Mouse (Mus musculus) thymus, postnatal 4 days (tissue): ENCODE measurements at regions not wholly inside any gene's neighbourhood (a gene's known extent, or its start where the extent isn't known, plus 50 kb on each side); places are given as distances from the start of the nearest gene placed in this dataset.

Source experiments
- DNase-seq: peaks from one replicate; pipeline ENCODE4 v3.0.0; 2021

DNA sequence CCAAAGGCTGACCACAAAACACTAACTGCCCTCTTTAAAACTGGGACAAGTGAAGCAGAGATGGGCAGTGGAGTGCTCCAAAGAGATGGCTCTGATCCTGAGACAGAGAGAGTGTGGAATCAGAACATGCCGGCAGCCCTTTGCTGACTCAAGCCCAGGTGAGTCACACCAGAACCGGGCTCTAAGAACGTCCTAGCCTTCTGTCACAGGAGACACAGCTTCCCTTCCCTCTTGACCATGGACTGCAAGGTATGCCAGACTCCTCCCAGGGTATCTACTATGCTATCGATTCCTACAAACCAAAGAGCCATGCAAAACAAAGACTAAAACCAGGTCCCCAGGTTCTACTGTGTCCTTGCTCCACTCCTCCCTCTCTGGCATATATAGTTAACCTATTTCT is 98.0 kb downstream of the Dhx15 start:
- no peak for DNase-seq

DNA sequence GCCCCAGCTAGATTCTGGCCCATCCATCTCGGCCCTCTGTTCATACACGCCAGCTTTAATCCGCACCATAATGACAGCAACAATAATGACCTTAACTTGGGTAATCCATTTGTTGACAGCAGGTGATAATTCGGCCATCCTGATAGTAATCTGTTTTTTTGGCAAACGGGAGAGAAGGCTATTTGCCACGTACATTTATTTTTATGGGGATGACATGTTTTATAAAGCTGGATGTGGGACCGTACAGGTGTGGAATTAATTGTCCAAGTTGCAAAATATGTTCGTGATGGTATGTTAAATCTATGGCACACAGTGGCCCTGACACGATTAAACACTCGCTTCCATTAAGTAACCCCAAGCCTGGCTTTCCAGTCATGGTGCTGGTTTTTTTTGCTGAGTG is 102.2 kb downstream of the Dhx15 start:
- no peak for DNase-seq

DNA sequence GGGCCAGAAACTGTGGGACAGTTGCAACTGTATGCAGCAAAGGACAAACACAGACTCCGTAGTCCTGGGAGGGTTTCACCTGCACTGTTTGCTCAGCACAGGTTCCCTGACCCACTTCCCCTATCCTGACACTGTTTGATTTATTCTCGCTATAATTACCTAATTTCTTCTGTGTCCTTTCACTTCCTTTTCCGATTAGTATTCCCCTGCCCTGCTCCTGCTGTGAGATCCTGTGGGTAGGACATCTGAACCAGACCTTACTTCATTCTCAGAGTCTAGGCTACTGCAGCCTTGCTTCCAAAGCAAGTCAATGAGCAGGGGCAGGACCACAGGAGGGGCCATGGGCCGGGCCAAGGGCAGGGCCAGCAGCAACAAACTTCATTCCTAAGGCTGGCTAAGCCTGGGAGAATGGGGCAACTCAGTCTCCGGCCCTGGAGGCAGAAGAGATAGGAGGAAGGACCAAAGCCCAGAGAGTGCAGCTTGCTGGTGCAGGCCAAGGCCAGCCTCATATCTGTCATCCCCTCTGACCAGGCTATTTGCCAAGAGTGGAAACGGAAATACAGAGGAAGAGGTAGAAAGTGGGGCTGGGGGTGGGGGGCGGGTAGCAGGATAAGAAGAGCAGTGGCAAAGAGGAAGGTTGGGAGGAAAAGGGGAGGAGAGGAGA is 103.4 kb downstream of the Dhx15 start:
- no peak for DNase-seq

DNA sequence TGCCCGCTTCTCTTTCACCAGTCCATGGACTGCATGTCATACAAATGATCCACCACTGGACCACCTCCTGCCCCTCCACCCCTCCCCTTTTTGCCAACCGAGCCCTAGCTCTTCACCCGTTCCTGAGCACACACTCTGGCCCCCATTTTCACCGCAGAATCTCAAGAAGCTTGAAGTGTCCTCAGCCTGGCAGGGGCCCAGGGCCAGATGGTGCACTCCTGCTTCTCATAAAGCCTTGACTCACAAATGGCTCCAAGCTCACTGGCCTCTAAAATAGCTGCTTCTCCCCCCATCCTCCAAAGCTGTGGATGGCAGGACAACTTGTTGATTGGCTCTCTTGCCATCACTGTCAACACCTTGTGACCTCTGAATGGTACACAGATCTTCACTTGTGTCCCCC is 110.0 kb downstream of the Dhx15 start:
- no peak for DNase-seq

DNA sequence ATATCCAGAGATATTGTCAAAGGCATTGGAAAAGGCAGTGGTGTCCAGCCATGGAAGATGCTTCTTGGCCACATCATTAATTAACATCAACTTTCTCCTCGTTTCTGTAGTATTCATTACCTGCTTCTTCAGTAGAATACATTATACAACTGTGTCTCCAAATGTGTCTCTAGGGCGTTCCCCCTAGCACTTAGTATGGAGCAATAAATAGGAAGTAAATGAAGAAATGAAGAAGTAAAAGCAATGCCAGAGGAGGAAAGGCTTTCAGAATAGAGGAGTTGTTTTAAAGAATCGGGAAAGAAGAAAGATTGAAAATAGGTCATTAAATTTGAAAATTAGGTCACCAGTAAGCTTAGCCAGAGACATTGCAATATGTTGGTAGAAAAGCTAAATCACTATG is 112.6 kb downstream of the Dhx15 start:
- no peak for DNase-seq

DNA sequence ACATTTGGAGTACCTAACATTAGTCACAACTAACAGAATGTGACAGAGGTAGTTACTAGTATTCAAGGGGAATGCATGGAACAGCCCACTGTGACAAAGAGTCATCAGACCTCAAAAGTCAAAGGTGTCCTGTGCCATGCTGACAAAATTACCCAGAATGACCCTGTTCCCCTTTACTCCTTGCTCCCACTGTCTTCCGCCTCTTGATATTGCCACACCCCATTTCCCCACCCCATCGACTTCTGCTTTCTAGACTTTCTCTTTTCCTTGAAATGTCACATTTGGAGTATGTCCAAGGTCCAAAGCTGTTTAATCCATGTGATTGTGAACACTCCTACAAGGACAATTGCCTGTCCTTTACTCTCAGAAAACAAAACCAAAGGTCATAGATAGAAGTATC is 115.2 kb downstream of the Dhx15 start:
- DNase-seq = no peak

DNA sequence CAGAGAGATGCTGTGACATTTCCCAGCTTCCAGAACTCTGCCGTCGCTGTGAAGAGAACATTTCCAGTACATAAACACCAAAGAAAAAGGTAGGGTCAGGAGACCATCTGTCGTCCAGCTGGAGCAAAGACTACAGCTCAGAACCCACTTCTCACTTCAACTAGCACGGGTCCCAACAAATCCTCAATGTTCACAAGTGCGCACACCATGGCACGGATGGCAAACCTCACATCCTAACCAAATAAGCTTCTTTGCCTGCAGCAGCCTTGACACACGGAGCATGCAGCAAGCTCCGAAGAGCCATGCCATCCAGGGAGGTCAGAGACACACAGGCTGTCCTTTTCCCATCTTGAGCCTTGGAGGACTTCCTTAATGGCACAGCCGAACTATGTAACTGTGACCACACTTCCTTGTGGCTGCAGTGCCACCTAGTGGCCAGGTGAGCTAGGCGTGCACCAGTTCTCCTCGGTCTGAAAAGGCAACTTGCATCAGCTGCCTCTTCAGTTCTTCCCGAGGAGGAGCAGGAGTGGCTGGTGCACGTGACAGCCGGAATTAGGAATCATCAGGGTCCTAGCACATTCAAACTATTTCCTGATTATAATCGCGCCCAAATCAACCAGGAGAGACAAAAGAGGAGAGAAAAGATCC is 125.4 kb downstream of the Dhx15 start:
- DNase-seq = peak; percentile 88

DNA sequence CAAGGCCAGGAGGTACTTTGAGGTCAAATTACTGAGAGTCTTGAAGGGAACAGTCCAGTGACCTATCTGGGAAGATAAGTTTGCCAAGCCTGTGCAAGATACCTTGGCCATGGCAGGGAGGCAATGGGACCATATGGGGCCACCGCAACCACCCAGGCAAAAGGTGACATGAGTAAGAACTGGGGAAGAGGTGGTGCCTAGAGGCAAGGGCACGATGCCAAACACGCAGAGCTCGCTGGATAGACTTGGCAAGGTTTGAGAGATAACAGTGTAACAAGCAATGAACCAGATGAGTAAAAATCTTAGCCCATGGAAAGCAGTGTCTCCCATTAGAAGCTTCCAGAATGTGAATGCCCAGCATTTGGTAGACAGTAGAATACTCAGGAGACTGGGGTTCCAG is 128.1 kb downstream of the Dhx15 start:
- DNase-seq = no peak

DNA sequence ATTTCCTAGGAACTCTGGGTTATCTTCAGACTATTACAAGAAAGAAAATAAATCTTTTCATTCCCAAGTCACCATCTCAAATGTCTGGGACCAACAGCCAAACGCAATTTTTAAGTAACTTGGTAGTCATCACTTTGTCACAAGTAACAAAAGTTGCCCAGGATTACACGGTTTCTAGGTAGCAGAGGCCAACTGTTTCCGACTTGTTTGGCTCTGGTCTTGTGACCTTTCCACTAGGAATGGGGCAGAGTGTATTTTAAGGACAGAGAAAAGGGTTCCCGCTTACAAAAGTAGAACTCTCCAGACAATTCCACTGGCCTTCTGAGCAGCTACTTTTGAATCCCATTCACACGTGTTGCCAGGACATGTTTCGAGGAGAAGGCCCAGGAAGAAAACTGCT is 129.1 kb downstream of the Dhx15 start:
- DNase-seq = no peak

DNA sequence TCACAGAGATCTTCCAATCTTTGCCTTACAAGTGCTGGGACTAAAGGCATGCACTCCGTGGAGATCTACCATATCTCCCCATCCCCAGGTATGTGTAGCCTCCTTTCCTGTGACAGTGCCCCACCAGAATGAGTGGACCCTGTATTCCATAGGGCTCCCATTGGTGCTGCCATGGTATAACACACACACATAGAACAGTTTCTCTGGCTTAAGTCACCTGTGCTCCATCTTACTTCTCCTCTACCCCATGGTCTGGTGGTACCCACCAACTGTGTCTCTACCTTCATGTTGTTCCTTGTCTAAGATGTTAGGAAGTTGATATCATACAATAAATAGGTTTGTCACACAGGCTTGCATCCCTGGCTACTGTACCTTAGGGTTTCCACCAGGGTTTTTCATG is 133.1 kb downstream of the Dhx15 start:
- DNase-seq = no peak

DNA sequence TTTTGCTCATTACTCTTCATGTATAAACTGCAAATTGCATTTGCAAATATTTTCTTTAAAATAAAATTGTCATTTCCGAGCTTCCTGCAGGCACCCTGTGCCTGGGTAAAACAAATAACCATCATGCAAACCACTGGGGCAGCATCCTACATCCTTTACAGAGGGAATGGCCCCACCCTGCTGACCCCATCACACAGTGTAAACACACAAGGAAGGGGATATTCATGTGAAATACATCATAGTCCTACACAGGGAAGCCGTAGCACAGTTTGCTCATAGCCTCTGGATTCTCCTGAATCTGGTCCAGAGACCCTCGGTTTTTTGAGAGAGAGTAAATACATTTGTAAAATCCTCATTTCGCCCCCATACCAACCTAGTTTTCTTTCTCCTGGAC is 138.2 kb downstream of the Dhx15 start:
- DNase-seq = no peak

DNA sequence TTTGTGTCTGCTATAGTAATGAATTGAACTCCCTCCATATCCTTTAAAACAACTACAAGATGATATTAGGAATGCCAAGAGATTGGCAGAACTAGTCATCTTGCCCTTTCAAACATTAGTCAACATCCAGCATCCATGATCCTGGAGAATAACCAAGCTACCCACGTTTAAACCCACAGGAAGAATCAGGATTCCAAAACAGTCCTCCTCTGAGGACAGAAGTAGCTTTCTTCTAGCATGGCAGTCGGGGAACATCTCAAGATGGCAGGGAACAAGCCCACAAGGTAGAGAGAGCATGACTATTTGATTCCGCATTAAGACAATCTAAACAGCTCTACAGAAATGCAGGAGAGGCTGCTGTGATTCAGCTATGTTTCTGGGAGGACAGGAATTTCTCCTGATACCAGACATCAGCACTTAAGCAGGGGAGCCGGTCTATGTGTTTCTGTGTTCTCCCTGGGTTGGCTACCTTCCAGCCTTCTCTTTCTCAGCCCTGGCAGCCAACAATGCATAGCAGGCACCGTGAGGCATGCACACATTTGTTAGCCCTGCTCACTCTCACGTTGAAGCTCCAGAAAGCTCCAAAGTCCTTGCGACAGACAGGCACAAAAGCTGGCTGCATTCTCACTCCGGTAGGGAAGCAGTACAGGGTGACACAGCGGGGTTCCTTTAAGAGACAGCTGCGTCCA is 138.8 kb downstream of the Dhx15 start:
- no peak for DNase-seq

DNA sequence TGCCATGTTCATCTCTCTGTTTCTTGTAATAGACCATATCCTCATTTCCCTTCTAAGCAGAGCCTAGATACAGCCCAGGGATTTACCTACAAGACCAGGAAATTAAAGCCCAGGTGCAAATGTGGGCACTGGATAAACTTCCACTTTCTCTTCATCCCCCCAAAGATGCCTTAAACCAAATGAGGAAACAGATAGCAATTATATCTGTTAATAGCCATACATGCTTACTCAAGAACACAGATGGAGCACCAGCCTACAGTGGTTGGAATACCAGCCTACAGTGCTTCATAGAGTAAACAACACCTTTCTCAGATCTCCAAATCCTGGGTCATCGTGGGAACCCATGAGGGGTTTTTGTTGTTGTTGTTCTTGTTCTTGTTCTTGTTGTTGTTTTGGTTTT is 141.5 kb downstream of the Dhx15 start:
- DNase-seq = no peak

DNA sequence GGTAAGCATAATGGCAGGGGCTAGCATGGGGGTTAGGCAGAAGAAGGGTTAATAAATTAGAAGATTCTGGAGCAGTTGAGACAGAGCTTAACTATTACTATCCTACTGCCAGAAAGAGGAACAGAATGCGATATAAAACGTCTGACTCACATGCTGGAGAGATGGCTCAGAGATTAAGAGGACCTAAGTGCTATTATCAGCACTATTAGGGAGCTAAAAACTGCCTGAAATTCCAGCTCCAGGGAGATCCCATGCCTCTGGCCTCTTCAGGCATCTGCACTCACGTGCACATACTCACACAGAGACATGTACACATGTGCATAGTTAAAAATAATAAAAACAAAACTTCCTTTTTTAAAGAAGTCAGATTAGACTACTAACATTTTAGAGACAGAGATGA is 143.6 kb downstream of the Dhx15 start:
- no peak for DNase-seq

DNA sequence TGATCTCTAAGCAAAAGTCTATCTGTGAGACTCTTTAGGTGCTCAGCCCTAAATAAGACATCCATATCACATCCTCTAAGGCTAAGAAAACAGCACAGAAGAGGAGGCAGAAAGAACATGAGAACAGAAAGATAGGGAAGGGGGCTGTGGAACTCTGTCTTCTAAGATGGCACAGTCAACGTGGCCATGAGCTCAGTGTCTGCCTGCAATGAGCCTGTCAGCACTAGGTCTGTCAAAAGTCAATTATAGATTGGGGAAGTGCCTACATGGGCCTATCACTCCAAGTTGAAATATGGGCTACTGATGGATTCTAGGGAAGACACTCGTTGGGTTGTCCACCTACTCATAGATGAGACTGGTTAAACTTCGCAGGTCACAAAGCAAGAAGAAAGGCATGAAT is 146.2 kb downstream of the Dhx15 start:
- no peak for DNase-seq

DNA sequence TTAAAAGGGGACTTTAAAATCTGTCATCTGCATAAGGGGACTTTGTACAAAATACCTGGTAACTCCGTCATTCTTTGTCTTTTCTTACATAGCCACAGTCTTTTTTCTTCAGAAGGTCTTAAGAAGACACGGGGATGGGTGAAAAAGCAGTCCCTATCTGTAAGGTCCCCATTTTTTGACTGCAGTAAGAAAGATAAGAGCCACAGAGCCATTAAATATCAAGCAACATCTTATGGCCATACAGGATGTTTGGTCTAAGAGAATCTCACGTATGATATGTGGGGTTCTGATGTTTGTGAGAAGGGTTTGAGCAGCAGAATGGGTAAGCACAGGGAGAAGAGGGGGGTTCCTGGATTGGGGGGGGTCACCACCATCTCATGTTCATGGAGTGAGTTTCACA is 148.9 kb downstream of the Dhx15 start:
- no peak for DNase-seq

DNA sequence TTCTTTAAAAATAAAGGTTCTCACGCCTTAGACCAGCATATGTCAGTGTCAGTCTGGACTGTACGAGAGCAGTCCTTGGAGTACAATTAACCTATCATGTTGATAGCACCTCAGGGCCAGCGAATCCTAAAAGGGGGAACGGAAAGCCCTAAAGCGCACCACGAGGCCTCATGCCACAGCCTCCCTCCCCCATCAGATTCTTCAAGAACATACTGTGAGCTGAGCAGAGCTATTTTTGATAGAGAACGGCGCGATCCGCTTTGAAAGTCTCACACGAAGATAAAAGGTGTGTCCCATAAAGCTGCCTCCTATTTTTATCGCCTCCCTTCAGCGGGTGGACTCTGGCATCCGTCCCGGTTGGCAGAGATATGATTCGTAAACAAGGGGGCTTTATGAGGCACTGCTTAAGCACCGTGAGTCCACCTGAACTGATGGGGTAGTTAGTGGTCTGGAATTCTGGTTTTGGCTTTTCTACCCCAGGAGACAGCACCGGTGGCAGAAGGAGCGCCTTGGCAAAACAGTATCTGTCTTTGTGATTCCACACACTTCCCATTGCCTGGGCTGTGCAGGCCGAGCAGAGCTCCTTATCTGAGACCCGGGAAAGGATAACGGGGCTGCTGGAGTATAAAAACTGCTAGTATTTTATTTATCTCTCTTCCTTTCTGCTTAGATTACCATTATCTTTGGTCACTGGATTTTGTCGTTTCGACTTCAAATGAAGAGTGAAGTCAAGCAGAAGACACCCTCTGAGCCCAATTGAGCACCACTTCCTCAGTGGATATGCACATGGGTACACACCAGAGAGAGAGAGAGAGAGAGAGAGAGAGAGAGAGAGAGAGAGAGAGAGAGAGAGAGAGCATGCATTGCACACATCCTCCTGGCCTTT is 149.6 kb downstream of the Dhx15 start:
- no peak for DNase-seq

DNA sequence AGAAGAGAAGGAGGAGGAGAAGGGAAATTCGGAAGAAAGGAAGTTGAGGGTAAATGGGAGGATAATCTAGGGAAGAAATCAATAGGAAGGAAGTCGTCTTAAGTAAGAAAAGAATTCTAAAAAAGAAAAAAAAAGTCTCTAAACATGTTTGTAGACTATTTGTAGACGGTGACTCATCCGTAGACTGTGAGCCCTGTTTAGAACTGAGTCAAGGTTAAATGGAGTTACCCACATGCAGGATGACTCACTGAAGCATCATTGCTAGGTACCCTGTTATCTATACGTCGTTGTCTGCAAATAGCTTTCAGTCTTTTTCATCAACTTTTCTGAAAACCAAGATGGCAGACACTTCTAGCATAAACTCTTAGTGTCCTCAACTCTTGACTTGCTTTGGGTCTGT is 155.0 kb downstream of the Dhx15 start:
- DNase-seq = no peak

DNA sequence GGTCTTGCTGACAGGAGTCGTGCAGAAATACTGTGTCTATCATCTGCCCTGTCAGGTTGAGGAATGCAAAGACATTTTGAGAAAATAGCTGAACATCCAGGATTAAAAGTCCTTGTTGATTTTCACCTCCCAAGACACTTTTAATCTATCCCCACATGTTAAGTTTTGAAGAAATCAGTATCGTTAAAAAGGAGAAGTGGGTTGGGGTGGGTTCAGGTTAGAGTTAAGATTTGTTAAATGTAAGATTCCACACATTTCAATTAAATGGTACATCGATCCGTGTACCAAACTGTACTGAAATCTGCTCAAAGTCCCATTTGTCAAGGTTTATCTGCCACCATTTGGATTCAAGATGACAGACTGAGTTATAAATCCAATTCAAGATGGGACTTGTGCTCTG is 162.8 kb downstream of the Dhx15 start:
- DNase-seq = no peak

DNA sequence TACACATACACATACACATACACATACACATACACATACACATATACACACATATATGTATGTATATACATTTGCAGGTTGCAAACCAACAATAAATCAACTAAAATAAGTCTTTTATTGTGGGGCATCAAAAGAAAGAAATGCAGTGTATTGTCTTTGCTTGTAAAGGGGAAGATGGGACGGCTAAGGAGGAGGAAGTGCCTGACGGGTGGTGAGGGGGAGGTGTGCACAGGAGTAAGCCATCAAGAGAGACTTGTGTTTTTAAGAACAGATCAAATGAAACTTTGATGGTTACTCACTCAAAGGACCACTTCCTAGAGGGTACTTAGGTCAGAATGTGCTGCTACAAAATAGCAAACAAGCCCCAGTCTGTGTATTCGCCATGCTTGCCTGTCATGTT is 164.2 kb downstream of the Dhx15 start:
- DNase-seq = peak; percentile 19

DNA sequence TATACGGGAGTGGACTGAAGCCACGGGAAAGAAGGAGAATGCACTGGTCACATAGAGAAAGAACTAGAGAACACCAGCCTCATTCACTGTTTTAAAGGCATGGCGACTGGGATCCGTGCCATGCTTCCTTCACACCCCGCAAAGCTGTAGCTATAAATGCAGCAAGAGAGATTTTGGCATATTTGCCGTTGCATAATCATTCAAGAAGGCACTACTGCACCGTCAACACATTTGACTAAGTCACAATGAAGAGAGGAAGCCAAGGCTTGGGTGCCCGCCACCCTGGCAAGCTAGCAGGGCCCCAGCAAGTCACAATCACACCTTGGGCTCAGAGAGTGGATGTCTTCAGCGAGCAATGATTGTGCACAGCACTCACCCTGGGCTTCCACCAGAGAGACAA is 167.1 kb downstream of the Dhx15 start:
- no peak for DNase-seq

DNA sequence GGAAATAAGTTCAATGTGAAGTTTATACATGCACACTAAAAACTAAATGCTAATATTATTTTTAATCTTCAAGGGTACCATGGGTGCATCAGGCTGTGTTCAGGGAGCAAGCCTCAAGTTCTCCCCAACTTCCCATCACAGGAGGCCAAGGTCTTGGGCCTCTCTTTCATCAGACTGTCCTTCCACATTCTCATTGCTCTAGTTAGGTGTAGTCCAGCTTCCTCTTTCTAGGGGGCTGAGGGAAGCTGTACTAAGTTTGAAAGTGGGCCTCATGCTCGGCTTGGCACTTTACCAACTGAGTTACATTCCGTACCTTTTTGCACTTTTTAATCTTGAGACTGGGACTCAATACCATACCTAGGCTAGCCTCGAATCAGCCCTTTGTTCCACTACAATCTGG is 173.3 kb downstream of the Dhx15 start:
- no peak for DNase-seq

DNA sequence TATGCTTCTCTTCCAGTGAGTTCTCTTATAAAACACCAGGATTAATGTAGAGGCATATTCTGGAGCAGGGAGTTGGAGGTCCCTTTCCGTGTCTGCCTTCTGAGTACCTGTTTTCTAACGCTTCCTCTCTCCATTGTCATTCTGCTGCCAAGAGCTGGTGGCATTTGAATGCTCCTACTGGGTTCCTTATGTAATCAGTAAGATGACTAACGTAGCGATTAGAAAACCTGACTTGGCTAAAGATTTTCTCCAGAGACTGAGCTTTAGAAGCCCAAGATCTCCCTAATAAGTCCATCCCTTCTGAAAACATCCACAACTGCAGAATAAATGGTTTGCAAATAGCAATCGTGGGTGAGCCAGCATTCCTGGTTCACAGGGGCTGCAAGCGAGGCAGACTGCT is 174.5 kb downstream of the Dhx15 start:
- no peak for DNase-seq

DNA sequence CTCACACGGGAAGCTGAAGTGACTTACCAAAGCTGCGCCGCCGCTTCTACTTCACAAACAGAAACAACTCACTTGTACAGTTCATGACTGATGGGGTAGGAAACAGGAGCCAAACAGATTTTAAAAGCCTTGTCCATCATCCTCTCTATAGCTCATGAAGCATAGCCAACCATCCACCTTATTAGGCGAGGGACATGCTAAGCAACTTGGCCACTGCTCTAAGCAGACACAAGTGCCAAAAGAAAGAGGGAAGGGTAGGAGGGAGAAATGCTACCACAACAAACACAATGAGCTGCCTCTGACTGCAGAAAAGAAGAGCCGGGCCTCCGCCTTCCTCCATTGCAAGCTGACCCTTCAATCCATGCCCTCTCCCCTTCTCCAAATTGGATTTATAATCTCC is 179.9 kb downstream of the Dhx15 start:
- no peak for DNase-seq
